Mouse (Mus musculus): Measurements from ENCODE around the gene Trim17. TPM values are rescaled to one million over a fixed set of nuclear protein-coding genes. Genes with fewer than 3 reads are reported as not detected.

Gene Trim17
- polyA plus RNA-seq (2015; fragmentation: Nextera tagmentation; extraction: Ambion mirVana) = 0.60 and 0.62 TPM in 2 replicates

DNA sequence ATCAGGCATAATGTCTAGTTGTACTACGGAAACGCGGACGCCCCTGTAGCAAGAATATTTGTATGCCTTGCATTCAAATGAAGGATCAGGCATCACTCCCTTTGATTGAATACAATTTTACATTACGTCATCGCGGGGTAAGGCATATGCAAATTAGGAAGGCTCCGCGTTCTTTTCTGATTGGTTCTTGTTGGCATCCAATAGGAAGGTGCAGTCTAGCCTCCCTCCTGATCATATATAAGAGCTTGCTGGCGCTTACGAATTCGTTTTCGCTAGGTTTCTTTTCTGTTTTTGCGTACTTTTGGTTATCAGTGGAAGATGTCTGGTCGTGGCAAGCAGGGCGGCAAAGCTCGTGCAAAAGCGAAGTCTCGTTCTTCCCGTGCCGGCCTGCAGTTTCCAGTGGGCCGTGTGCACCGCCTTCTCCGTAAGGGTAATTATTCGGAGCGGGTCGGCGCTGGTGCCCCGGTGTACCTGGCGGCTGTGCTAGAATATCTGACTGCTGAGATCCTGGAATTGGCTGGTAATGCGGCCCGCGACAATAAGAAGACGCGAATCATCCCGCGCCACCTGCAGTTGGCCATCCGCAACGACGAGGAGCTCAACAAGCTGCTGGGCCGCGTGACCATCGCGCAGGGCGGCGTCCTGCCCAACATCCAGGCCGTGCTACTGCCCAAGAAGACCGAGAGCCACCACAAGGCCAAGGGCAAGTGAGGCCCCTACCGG, at the start of gene Trim17, which contains the start of gene Hist3h2a:
TSS of gene Trim17 (plus strand) at position 266 of the 723 bp plus-strand sequence.
TSS of gene Hist3h2a (plus strand) at position 266 of the 723 bp plus-strand sequence.
- Histone ChIP-seq H3K27me3 (0 out of 2 replicates have a peak, but pooled peaks cover 7% of the 10 kb centered on the region), H3K4me1 (peaks cover 30% of the 10 kb centered on the region), H3K36me3 (peaks cover 10% of the 10 kb centered on the region), H3K4me3 (peak within 1 kb of the TSS; percentile 74), H3K9me3 (no peaks in the 10 kb centered on the region), H3K9ac (peak within 1 kb of the TSS; percentile 81), H3K27ac (peak within 1 kb of the TSS; percentile 98), H3K4me2 (peak within 1 kb of the TSS; percentile 91)
- under 1% methylated on average over 49 of the region's 49 CpGs for WGBS
- peak; percentile 90 for ATAC-seq (ENCODE audit: insufficient number of reproducible peaks, low FRiP score, low TSS enrichment, low read depth)

- Histone ChIP-seq H3K9me3 (no peaks in the 10 kb centered on the region), H3K36me3 (peaks cover 20% of the 10 kb centered on the region), H3K27ac (peak overlapping the region; percentile 92; the same call in 1 of the 2 replicates), H3K4me1 (peaks cover 16% of the 10 kb centered on the region; the same call in 1 of the 2 replicates), H3K9ac (no peak overlapping the region), H3K4me3 (no peak overlapping the region), H3K27me3 (no peaks in the 10 kb centered on the region), H3K4me2 (peak overlapping the region; percentile 76; the same call in 1 of the 2 replicates)
- ATAC-seq (ENCODE audit: insufficient number of reproducible peaks, low FRiP score, low TSS enrichment, low read depth) = no peak
- 55% methylated on average over 6 of the region's 6 CpGs for WGBS
Measured at GRCm38 (mm10) chr11:58904838-58905237, 49.6 kb upstream of the Trim17 start.

DNA sequence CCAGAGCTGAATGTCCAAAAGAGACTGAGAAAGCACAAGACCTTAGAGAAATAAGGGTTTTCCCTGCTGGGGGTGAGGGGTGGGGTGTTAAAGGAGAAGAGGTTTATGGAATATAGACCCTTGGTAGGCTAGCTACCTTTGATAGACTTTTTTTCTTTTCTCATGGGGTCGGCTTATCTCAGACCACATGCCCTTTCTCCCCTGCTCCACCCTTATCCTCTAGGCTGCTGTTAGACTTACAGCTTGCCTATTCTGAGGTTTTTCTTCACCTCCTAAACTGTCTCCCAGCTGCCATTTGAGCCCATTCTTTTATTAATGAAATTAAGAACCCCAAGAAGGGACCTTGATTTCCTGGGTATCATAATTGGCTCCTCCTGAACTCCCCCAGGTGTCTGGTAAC, 40.7 kb upstream of the Trim17 start:
- H3K27me3 ChIP-seq = no peaks in the 10 kb centered on the region
- H3K36me3 ChIP-seq = no peaks in the 10 kb centered on the region
- no peak overlapping the region for H3K27ac ChIP-seq
- H3K9me3 ChIP-seq = no peaks in the 10 kb centered on the region
- no peak for ATAC-seq (ENCODE audit: insufficient number of reproducible peaks, low FRiP score, low TSS enrichment, low read depth)
- H3K4me2 ChIP-seq = no peak overlapping the region; the same call in 1 of the 2 replicates
- peaks cover 3% of the 10 kb centered on the region; the same call in 1 of the 2 replicates for H3K4me1 ChIP-seq
- WGBS = 80% methylated on average over 1 of the region's 1 CpGs
- no peak overlapping the region; the same call in 1 of the 2 replicates for H3K4me3 ChIP-seq
- no peak overlapping the region for H3K9ac ChIP-seq

DNA sequence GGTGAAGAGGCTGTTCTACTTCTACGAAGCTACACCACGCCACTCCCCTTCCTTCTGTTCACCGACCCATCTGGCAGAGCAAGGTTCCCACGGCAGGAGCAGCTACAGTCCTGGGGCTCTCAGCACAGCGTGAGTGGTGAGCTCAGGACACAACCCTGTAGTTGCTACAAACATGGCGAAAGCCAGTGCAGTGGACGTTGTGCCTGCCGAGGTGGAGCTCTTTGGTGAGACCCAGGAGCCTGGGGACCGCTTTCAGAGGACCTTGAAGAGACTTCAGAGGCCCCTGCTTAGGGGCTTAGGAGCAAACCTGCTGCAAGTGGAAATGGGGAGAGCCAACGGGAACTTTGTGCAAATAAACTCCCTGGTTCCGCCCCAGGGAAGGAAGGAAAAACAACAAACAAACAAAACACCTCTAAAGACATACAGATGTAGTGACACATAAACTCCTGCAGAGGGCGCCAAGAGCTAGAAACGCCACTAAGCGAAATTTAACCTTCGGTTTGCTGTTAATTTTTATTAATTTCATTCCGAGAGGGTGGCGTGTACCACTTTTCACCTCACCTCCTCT, 39.9 kb upstream of the Trim17 start:
- Histone ChIP-seq H3K36me3 (no peaks in the 10 kb centered on the region), H3K9ac (peak overlapping the region; percentile 35; the same call in 1 of the 2 replicates), H3K4me1 (peaks cover 3% of the 10 kb centered on the region; the same call in 1 of the 2 replicates), H3K4me3 (peak overlapping the region; percentile 37), H3K27me3 (no peaks in the 10 kb centered on the region), H3K27ac (no peak overlapping the region), H3K9me3 (no peaks in the 10 kb centered on the region), H3K4me2 (peak overlapping the region; percentile 72)
- no peak for ATAC-seq (ENCODE audit: insufficient number of reproducible peaks, low FRiP score, low TSS enrichment, low read depth)
- 13% methylated on average over 17 of the region's 17 CpGs for WGBS

GRCm38 (mm10) chr11:58916879-58917744, 37.4 kb upstream of the Trim17 start:
- H3K4me2 ChIP-seq = no peak overlapping the region
- H3K9me3 ChIP-seq = no peaks in the 10 kb centered on the region
- ATAC-seq (ENCODE audit: insufficient number of reproducible peaks, low FRiP score, low TSS enrichment, low read depth) = no peak
- no peaks in the 10 kb centered on the region for H3K27me3 ChIP-seq
- no peaks in the 10 kb centered on the region for H3K36me3 ChIP-seq
- WGBS = 55% methylated on average over 14 of the region's 14 CpGs
- H3K27ac ChIP-seq = no peak overlapping the region
- H3K9ac ChIP-seq = no peak overlapping the region
- peaks cover 3% of the 10 kb centered on the region; the same call in 1 of the 2 replicates for H3K4me1 ChIP-seq
- no peak overlapping the region for H3K4me3 ChIP-seq

DNA sequence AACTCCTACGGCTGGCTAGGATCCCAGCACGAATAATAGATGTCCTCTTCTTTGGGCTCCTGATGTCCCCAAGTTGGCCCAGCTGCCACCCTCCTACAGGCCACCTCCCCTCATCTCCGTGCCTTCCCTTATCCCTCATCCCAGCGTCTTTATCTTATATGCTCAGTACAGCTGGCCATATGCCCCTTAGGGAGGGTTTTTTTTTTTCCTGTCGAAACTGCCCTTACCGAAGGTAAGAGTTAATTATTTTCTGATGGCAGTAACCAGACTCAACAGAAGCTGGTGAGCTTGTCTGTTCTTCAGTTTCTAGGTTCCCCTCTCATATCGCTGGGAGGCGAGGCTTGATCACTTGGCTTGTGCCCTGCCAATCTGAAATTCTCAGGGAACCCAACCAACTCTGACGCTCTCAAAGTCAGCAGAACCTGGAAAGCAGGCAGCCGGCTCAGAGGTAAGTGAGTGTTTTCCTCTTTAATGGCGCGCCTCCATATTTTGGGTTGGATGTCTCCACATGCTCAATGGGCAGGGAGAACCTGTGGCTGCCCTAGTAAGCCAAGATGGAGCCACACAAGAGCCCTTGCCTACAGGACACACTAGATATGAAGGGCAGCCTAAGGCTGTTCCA, 36.6 kb upstream of the Trim17 start, which contains the start of gene Btnl10:
TSS of gene Btnl10 (plus strand) at position 164 of the 622 bp plus-strand sequence.
- 80% methylated on average over 12 of the region's 12 CpGs for WGBS
- no peak within 1 kb of the TSS for H3K9ac ChIP-seq
- no peak within 1 kb of the TSS for H3K4me2 ChIP-seq
- H3K9me3 ChIP-seq = no peaks in the 10 kb centered on the region
- no peak for ATAC-seq (ENCODE audit: insufficient number of reproducible peaks, low FRiP score, low TSS enrichment, low read depth)
- H3K27ac ChIP-seq = no peak within 1 kb of the TSS
- H3K4me1 ChIP-seq = peaks cover 3% of the 10 kb centered on the region; the same call in 1 of the 2 replicates
- H3K4me3 ChIP-seq = no peak within 1 kb of the TSS
- H3K36me3 ChIP-seq = no peaks in the 10 kb centered on the region
- no peaks in the 10 kb centered on the region for H3K27me3 ChIP-seq

- 74% methylated on average over 5 of the region's 5 CpGs for WGBS
- no peaks in the 10 kb centered on the region for H3K36me3 ChIP-seq
- H3K27me3 ChIP-seq = no peaks in the 10 kb centered on the region
- H3K9ac ChIP-seq = no peak overlapping the region
- no peak for ATAC-seq (ENCODE audit: insufficient number of reproducible peaks, low FRiP score, low TSS enrichment, low read depth)
- no peaks in the 10 kb centered on the region for H3K9me3 ChIP-seq
- no peak overlapping the region for H3K27ac ChIP-seq
- peaks cover 3% of the 10 kb centered on the region; the same call in 1 of the 2 replicates for H3K4me1 ChIP-seq
- H3K4me3 ChIP-seq = no peak overlapping the region
- H3K4me2 ChIP-seq = no peak overlapping the region
Measured at GRCm38 (mm10) chr11:58918759-58919158, 35.7 kb upstream of the Trim17 start.

DNA sequence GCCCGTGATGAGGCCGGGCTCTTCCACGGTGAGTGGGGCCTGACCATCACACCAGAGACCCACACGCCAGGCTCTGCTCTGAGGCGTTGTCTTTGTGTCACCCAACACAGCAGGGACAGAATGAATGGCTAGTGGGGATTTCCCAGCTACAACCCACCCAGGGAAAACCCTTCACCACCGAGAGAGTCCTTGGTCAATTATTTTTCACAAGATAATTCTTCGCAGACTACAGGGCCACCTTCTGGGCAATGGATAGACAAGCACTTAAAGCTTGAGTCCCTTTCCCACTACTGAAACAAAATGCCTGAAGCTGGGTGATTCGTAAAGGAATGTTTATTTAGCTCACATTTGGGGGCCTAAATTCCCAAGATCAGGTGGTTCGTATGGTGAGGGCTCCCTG, 32.1 kb upstream of the Trim17 start:
- Histone ChIP-seq H3K4me3 (no peak overlapping the region), H3K4me2 (no peak overlapping the region), H3K27me3 (no peaks in the 10 kb centered on the region), H3K9ac (no peak overlapping the region), H3K27ac (no peak overlapping the region), H3K36me3 (no peaks in the 10 kb centered on the region), H3K9me3 (no peaks in the 10 kb centered on the region), H3K4me1 (no peaks in the 10 kb centered on the region)
- 77% methylated on average over 9 of the region's 9 CpGs for WGBS
- no peak for ATAC-seq (ENCODE audit: insufficient number of reproducible peaks, low FRiP score, low TSS enrichment, low read depth)

DNA sequence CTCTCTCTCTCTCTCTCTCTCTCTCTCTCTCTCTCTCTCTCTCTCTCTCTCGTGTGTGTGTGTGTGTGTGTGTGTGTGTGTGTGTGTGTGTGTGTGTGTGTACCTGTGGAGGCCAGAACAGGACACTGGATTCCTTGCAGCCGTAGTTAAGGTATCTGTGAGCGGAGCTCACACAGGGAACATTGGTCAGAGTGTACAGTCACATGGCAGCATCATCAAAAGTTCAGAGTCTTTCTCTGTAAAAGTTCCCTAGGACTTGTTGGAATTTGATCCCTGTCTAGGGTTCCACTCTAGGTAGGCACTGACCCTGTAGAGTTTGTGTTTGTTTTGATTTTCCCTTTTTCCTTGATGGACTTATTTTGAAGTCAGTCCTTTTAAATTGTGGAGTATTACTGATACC, 27.8 kb upstream of the Trim17 start:
- Histone ChIP-seq H3K9ac (no peak overlapping the region), H3K4me3 (no peak overlapping the region), H3K27me3 (no peaks in the 10 kb centered on the region), H3K4me2 (no peak overlapping the region), H3K9me3 (no peaks in the 10 kb centered on the region), H3K27ac (no peak overlapping the region), H3K36me3 (peaks cover 10% of the 10 kb centered on the region), H3K4me1 (0 out of 2 replicates have a peak, but pooled peaks cover 4% of the 10 kb centered on the region)
- WGBS = 80% methylated on average over 2 of the region's 3 CpGs
- ATAC-seq (ENCODE audit: insufficient number of reproducible peaks, low FRiP score, low TSS enrichment, low read depth) = no peak

GRCm38 (mm10) chr11:58927053-58927452, 27.4 kb upstream of the Trim17 start:
- no peaks in the 10 kb centered on the region for H3K9me3 ChIP-seq
- H3K27ac ChIP-seq = no peak overlapping the region
- H3K27me3 ChIP-seq = no peaks in the 10 kb centered on the region
- no peak overlapping the region for H3K4me2 ChIP-seq
- WGBS = 68% methylated on average over 2 of the region's 2 CpGs
- no peak overlapping the region for H3K9ac ChIP-seq
- H3K4me1 ChIP-seq = 0 out of 2 replicates have a peak, but pooled peaks cover 4% of the 10 kb centered on the region
- no peak overlapping the region for H3K4me3 ChIP-seq
- H3K36me3 ChIP-seq = peaks cover 14% of the 10 kb centered on the region
- ATAC-seq (ENCODE audit: insufficient number of reproducible peaks, low FRiP score, low TSS enrichment, low read depth) = no peak
